Mouse (Mus musculus) stomach, embryonic 15.5 days (tissue): ENCODE results near the gene Sirt2. TPM values are rescaled to one million over a fixed set of nuclear protein-coding genes. Genes with fewer than 3 reads are reported as not detected.

Experiments
- ATAC-seq: fragments of 200-750 bp; cut with Nextera tagmentation; 2 replicates; pipeline ENCODE4 v1.8.0; 2017; ENCODE audit warnings: low read depth, moderate number of reproducible peaks, moderate TSS enrichment; ENCODE audit not compliant: insufficient read depth, low FRiP score
- H3K27ac ChIP-seq: fragments of 300-500 bp; sonication (generic); 2 replicates; pipeline ENCODE4 v1.5.1; 2015; ENCODE audit warnings: mild to moderate bottlenecking, inconsistent platforms
- H3K27me3 ChIP-seq: fragments of 300-500 bp; sonication (generic); replicated peaks from 2 replicates; pipeline ENCODE4 v1.6.1; 2015; ENCODE audit warnings: inconsistent platforms
- H3K36me3 ChIP-seq: fragments of 300-500 bp; sonication (generic); 2 replicates; pipeline ENCODE4 v1.6.1; 2015; ENCODE audit warnings: inconsistent platforms
- H3K4me1 ChIP-seq: fragments of 300-500 bp; sonication (generic); 2 replicates; pipeline ENCODE4 v1.6.1; 2015; ENCODE audit warnings: inconsistent platforms
- H3K4me2 ChIP-seq: fragments of 300-500 bp; sonication (generic); 2 replicates; pipeline ENCODE4 v1.6.1; 2015; ENCODE audit warnings: mild to moderate bottlenecking, inconsistent platforms
- H3K4me3 ChIP-seq: fragments of 300-500 bp; sonication (generic); replicated peaks from 2 replicates; pipeline ENCODE4 v1.5.1; 2015; ENCODE audit warnings: inconsistent platforms
- H3K9ac ChIP-seq: fragments of 300-500 bp; sonication (generic); 2 replicates; pipeline ENCODE4 v1.6.1; 2015; ENCODE audit warnings: inconsistent platforms
- H3K9me3 ChIP-seq: fragments of 300-500 bp; sonication (generic); 2 replicates; pipeline ENCODE4 v1.6.1; 2016; ENCODE audit warnings: inconsistent platforms
- WGBS: fragments of 180-500 bp; shearing (Covaris S2); methylation state at CpG from one replicate; pipeline ENCODE4 v1.1.7; 2015; 5-methylcytosine and 5-hydroxymethylcytosine counted together
- polyA plus RNA-seq: library from polyadenylated mRNA; unstranded; fragments of >200 nt; fragmentation: Nextera tagmentation; extraction: Ambion mirVana; gene quantifications from 2 replicates; pipeline ENCODE4 v1.2.1, GENCODE M21; 2015

The Sirt2 gene
- polyA plus RNA-seq, 1 experiment from 2014 or later, result 56.9 TPM

GRCm38 (mm10) chr7:28735701-28736100 is 30.8 kb upstream of the Sirt2 start:
- H3K4me3 ChIP-seq, result no peak overlapping the region
- ATAC-seq, result no peak
- 74% methylated on average over 6 of the region's 6 CpGs for WGBS
- peaks cover 9% of the 10 kb centered on the region for H3K4me1 ChIP-seq
- H3K27me3 ChIP-seq, result no peaks in the 10 kb centered on the region
- H3K9ac ChIP-seq, result no peak overlapping the region
- H3K4me2 ChIP-seq, result no peak overlapping the region
- peaks cover 23% of the 10 kb centered on the region; the same call in 1 of the 2 replicates for H3K36me3 ChIP-seq
- H3K27ac ChIP-seq, result no peak overlapping the region
- no peaks in the 10 kb centered on the region for H3K9me3 ChIP-seq

- Histone ChIP-seq H3K9me3 (no peaks in the 10 kb centered on the region), H3K9ac (no peak overlapping the region), H3K4me3 (no peak overlapping the region), H3K36me3 (peaks cover 22% of the 10 kb centered on the region), H3K27me3 (no peaks in the 10 kb centered on the region), H3K27ac (no peak overlapping the region), H3K4me1 (peaks cover 15% of the 10 kb centered on the region; the same call in 1 of the 2 replicates), H3K4me2 (no peak overlapping the region)
- WGBS, result 92% methylated on average over 21 of the region's 21 CpGs
- no peak for ATAC-seq
Measured at GRCm38 (mm10) chr7:28739829-28740228, 26.7 kb upstream of the Sirt2 start.

- ATAC-seq, result no peak
- peak overlapping the region; percentile 54 for H3K9ac ChIP-seq
- H3K4me2 ChIP-seq, result peak overlapping the region; percentile 65
- peak overlapping the region; percentile 58; the same call in 1 of the 2 replicates for H3K27ac ChIP-seq
- no peaks in the 10 kb centered on the region for H3K9me3 ChIP-seq
- H3K4me3 ChIP-seq, result peak overlapping the region; percentile 81
- peaks cover 23% of the 10 kb centered on the region for H3K36me3 ChIP-seq
- peaks cover 15% of the 10 kb centered on the region; the same call in 1 of the 2 replicates for H3K4me1 ChIP-seq
- WGBS, result 30% methylated on average over 9 of the region's 9 CpGs
- no peaks in the 10 kb centered on the region for H3K27me3 ChIP-seq
Measured at GRCm38 (mm10) chr7:28740949-28741348, 25.6 kb upstream of the Sirt2 start.

- peak; percentile 18; the same call in 1 of the 2 replicates for ATAC-seq
- no peaks in the 10 kb centered on the region for H3K9me3 ChIP-seq
- peaks cover 21% of the 10 kb centered on the region for H3K36me3 ChIP-seq
- 2% methylated on average over 13 of the region's 13 CpGs for WGBS
- H3K4me1 ChIP-seq, result peaks cover 15% of the 10 kb centered on the region; the same call in 1 of the 2 replicates
- H3K9ac ChIP-seq, result peak overlapping the region; percentile 54
- H3K4me3 ChIP-seq, result peak overlapping the region; percentile 81
- peak overlapping the region; percentile 65 for H3K4me2 ChIP-seq
- H3K27me3 ChIP-seq, result no peaks in the 10 kb centered on the region
- H3K27ac ChIP-seq, result peak overlapping the region; percentile 58
Measured at GRCm38 (mm10) chr7:28741368-28741708, 25.2 kb upstream of the Sirt2 start.

GRCm38 (mm10) chr7:28741709-28742438 is 24.7 kb upstream of the Sirt2 start, which contains the start of the genes Mrps12 and Sars2:
Gene Mrps12, minus strand, starts transcription at chr7:28741820.
Gene Sars2, plus strand, starts transcription at chr7:28741992.
- Histone ChIP-seq H3K27ac (peak within 1 kb of the TSS; percentile 92), H3K4me2 (peak within 1 kb of the TSS; percentile 65), H3K9ac (peak within 1 kb of the TSS; percentile 76), H3K9me3 (no peaks in the 10 kb centered on the region), H3K4me1 (peaks cover 15% of the 10 kb centered on the region; the same call in 1 of the 2 replicates), H3K4me3 (peak within 1 kb of the TSS; percentile 81), H3K36me3 (peaks cover 20% of the 10 kb centered on the region), H3K27me3 (no peaks in the 10 kb centered on the region)
- ATAC-seq, result peak; percentile 97
- under 1% methylated on average over 39 of the region's 39 CpGs for WGBS

GRCm38 (mm10) chr7:28749935-28750334 is 16.6 kb upstream of the Sirt2 start:
- Histone ChIP-seq H3K27ac (no peak overlapping the region), H3K4me3 (no peak overlapping the region), H3K9ac (no peak overlapping the region), H3K27me3 (no peaks in the 10 kb centered on the region), H3K36me3 (peaks cover 22% of the 10 kb centered on the region), H3K4me2 (no peak overlapping the region), H3K4me1 (no peaks in the 10 kb centered on the region), H3K9me3 (no peaks in the 10 kb centered on the region)
- 90% methylated on average over 7 of the region's 7 CpGs for WGBS
- ATAC-seq, result no peak

- Histone ChIP-seq H3K27ac (no peak within 1 kb of the TSS), H3K27me3 (no peaks in the 10 kb centered on the region; the same call in 1 of the 2 replicates), H3K4me3 (no peak within 1 kb of the TSS; the same call in 1 of the 2 replicates), H3K9ac (no peak within 1 kb of the TSS), H3K9me3 (no peaks in the 10 kb centered on the region), H3K4me1 (peaks cover 9% of the 10 kb centered on the region; the same call in 1 of the 2 replicates), H3K36me3 (peaks cover 19% of the 10 kb centered on the region), H3K4me2 (peak within 1 kb of the TSS; percentile 2; the same call in 1 of the 2 replicates)
- 2% methylated on average over 17 of the region's 17 CpGs for WGBS
- no peak for ATAC-seq
Measured at GRCm38 (mm10) chr7:28756079-28756478, 10.5 kb upstream of the Sirt2 start, which contains the start of gene Ccer2. Gene Ccer2, plus strand, starts transcription at chr7:28756174.

GRCm38 (mm10) chr7:28758623-28759022 is 7.9 kb upstream of the Sirt2 start:
- Histone ChIP-seq H3K4me3 (no peak overlapping the region), H3K9me3 (no peaks in the 10 kb centered on the region), H3K4me1 (peaks cover 9% of the 10 kb centered on the region; the same call in 1 of the 2 replicates), H3K4me2 (no peak overlapping the region), H3K36me3 (peaks cover 23% of the 10 kb centered on the region; the same call in 1 of the 2 replicates), H3K27ac (no peak overlapping the region), H3K9ac (no peak overlapping the region), H3K27me3 (no peaks in the 10 kb centered on the region; the same call in 1 of the 2 replicates)
- ATAC-seq, result no peak
- 77% methylated on average over 13 of the region's 13 CpGs for WGBS

- Histone ChIP-seq H3K4me2 (no peak overlapping the region), H3K9me3 (no peaks in the 10 kb centered on the region), H3K4me3 (no peak overlapping the region), H3K4me1 (peaks cover 9% of the 10 kb centered on the region), H3K27me3 (no peaks in the 10 kb centered on the region), H3K9ac (no peak overlapping the region), H3K36me3 (peaks cover 23% of the 10 kb centered on the region; the same call in 1 of the 2 replicates), H3K27ac (no peak overlapping the region)
- 86% methylated on average over 9 of the region's 9 CpGs for whole genome bisulfite sequencing
- ATAC-seq, result no peak
Measured at GRCm38 (mm10) chr7:28761907-28762306, 4.6 kb upstream of the Sirt2 start.

GRCm38 (mm10) chr7:28765211-28765610 is 1.3 kb upstream of the Sirt2 start:
- H3K27ac ChIP-seq, result no peak overlapping the region
- WGBS, result 79% methylated on average over 6 of the region's 6 CpGs
- peak overlapping the region; percentile 68 for H3K4me2 ChIP-seq
- H3K36me3 ChIP-seq, result peaks cover 15% of the 10 kb centered on the region; the same call in 1 of the 2 replicates
- H3K4me3 ChIP-seq, result peak overlapping the region; percentile 88
- H3K4me1 ChIP-seq, result peaks cover 19% of the 10 kb centered on the region
- no peak overlapping the region for H3K9ac ChIP-seq
- H3K9me3 ChIP-seq, result no peaks in the 10 kb centered on the region
- ATAC-seq, result no peak
- no peaks in the 10 kb centered on the region for H3K27me3 ChIP-seq

GRCm38 (mm10) chr7:28766910-28767309 is 375 bp downstream of the Sirt2 start:
- ATAC-seq, result no peak
- Histone ChIP-seq H3K4me3 (peak overlapping the region; percentile 88), H3K9ac (peak overlapping the region; percentile 54), H3K27me3 (no peaks in the 10 kb centered on the region), H3K4me1 (peaks cover 19% of the 10 kb centered on the region), H3K4me2 (peak overlapping the region; percentile 65), H3K27ac (no peak overlapping the region), H3K36me3 (peaks cover under 1% of the 10 kb centered on the region; the same call in 1 of the 2 replicates), H3K9me3 (no peaks in the 10 kb centered on the region)
- 5% methylated on average over 14 of the region's 14 CpGs for WGBS

GRCm38 (mm10) chr7:28767462-28767965 is 979 bp downstream of the Sirt2 start, which contains the start of gene Nfkbib:
Gene Nfkbib, minus strand, starts transcription at chr7:28767512.
- Histone ChIP-seq H3K27ac (no peak within 1 kb of the TSS), H3K9ac (peak within 1 kb of the TSS; percentile 54), H3K27me3 (no peaks in the 10 kb centered on the region), H3K4me3 (peak within 1 kb of the TSS; percentile 88), H3K4me2 (peak within 1 kb of the TSS; percentile 68), H3K4me1 (peaks cover 19% of the 10 kb centered on the region), H3K9me3 (no peaks in the 10 kb centered on the region), H3K36me3 (no peaks in the 10 kb centered on the region; the same call in 1 of the 2 replicates)
- no peak for ATAC-seq
- WGBS, result 57% methylated on average over 7 of the region's 7 CpGs
